Mouse (Mus musculus): ENCODE measurements at regions not wholly inside any gene's neighbourhood (a gene's known extent, or its start where the extent isn't known, plus 50 kb on each side); places are given as distances from the start of the nearest gene placed in this dataset.
A peak's percentile ranks its signal among the peaks of the same experiment; 100 is the strongest.

DNA sequence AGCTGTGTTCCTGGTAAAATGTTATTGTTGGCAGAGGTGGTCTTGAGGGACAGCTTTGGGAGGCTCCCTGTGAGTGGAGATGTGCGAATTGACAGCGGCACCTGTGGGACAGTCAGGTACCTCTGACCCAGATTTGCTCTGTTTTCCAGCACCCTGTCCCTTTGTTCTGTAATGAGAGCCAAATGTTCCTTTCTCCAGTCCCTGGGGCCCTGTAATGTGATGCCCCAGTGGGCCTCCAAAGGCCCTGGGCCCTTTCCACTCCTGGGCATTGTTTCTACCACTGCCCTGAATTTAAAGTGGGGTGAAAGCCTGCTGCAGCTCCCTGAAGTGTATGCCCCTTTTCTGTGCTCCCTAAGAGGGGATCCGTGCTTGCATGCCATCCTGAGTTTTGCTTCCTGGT, 198.6 kb upstream of the Eya4 start:
- no peaks in the 10 kb centered on the region for H3K27me3 ChIP-seq (replicated peaks)
- whole genome bisulfite sequencing = 31% methylated on average over 3 of the region's 3 CpGs
- H3K36me3 ChIP-seq = no peaks in the 10 kb centered on the region
- peaks cover 14% of the 10 kb centered on the region; the same call in 1 of the 2 replicates for H3K4me1 ChIP-seq (replicated peaks)
- H3K4me2 ChIP-seq = no peak overlapping the region
- H3K27ac ChIP-seq (ENCODE audit: poor library complexity, severe bottlenecking) = no peak overlapping the region
- ATAC-seq (ENCODE audit: insufficient number of reproducible peaks, low FRiP score) = no peak
- no peak overlapping the region for H3K4me3 ChIP-seq
- H3K9me3 ChIP-seq (replicated peaks) = no peaks in the 10 kb centered on the region
- H3K9ac ChIP-seq = no peak overlapping the region

DNA sequence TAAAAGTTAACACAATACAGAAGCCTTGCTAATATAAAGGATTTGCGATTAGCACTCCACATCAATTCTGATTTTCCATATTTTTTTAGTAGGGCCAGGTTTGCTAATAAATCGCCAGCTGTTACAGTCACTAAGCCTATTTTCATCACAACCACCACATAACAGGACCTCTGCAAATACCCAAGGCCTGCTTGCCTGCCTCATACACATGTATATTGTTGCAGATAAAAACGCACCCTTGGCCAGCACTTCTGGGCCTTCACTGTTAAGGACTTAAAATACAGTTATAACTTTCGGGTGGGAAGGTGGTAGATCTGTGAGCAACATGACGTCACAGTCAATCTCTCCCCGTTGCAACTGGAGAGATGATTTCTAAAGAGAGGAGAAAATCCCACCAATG, 197.7 kb upstream of the Eya4 start:
- no peak overlapping the region for H3K9ac ChIP-seq
- no peak for ATAC-seq (ENCODE audit: insufficient number of reproducible peaks, low FRiP score)
- H3K4me2 ChIP-seq = no peak overlapping the region
- no peak overlapping the region for H3K27ac ChIP-seq (ENCODE audit: poor library complexity, severe bottlenecking)
- H3K9me3 ChIP-seq (replicated peaks) = no peaks in the 10 kb centered on the region
- H3K27me3 ChIP-seq (replicated peaks) = no peaks in the 10 kb centered on the region
- no peaks in the 10 kb centered on the region for H3K36me3 ChIP-seq
- peaks cover 14% of the 10 kb centered on the region; the same call in 1 of the 2 replicates for H3K4me1 ChIP-seq (replicated peaks)
- 73% methylated on average over 6 of the region's 6 CpGs for WGBS
- H3K4me3 ChIP-seq = no peak overlapping the region

- no peaks in the 10 kb centered on the region for H3K27me3 ChIP-seq (replicated peaks)
- no peaks in the 10 kb centered on the region for H3K4me1 ChIP-seq (replicated peaks)
- H3K9me3 ChIP-seq (replicated peaks) = no peaks in the 10 kb centered on the region
- H3K4me2 ChIP-seq = peak overlapping the region; percentile 22; the same call in 1 of the 2 replicates
- H3K4me3 ChIP-seq = no peak overlapping the region
- no peak overlapping the region for H3K27ac ChIP-seq (ENCODE audit: poor library complexity, severe bottlenecking)
- 63% methylated on average over 11 of the region's 11 CpGs for WGBS
- ATAC-seq (ENCODE audit: insufficient number of reproducible peaks, low FRiP score) = no peak
- no peaks in the 10 kb centered on the region for H3K36me3 ChIP-seq
- H3K9ac ChIP-seq = no peak overlapping the region
Observed at GRCm38 (mm10) chr10:23542712-23543111, 192.1 kb upstream of the Eya4 start.

- no peak overlapping the region for H3K9ac ChIP-seq
- no peaks in the 10 kb centered on the region for H3K9me3 ChIP-seq (replicated peaks)
- no peak overlapping the region for H3K4me3 ChIP-seq
- WGBS = 47% methylated on average over 5 of the region's 5 CpGs
- no peak overlapping the region for H3K27ac ChIP-seq (ENCODE audit: poor library complexity, severe bottlenecking)
- no peaks in the 10 kb centered on the region for H3K36me3 ChIP-seq
- H3K4me1 ChIP-seq (replicated peaks) = no peaks in the 10 kb centered on the region
- ATAC-seq (ENCODE audit: insufficient number of reproducible peaks, low FRiP score) = no peak
- H3K4me2 ChIP-seq = no peak overlapping the region
- H3K27me3 ChIP-seq (replicated peaks) = no peaks in the 10 kb centered on the region
Observed at GRCm38 (mm10) chr10:23541914-23542313, 191.3 kb upstream of the Eya4 start.

DNA sequence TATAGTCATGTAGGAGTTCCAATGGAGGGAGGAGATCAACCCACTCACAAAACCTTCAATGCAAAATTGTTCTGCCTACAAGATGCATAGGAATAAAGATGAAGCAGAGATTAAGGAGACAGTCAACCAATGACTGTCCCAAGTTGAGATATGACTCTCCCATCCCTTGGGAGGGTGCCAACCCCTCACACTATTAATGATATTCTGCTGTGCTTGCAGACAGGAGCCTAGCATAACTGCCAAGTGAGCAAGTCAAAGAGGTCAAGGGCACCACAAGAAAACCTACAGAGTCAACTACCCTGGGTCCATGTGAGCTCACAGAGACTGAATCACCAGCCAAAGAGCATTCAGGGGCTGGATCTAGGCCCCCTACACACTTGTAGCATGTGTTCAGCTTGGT, 184.1 kb upstream of the Eya4 start:
- H3K27me3 ChIP-seq (replicated peaks) = no peaks in the 10 kb centered on the region
- no peaks in the 10 kb centered on the region for H3K4me1 ChIP-seq (replicated peaks)
- H3K36me3 ChIP-seq = no peaks in the 10 kb centered on the region
- H3K4me2 ChIP-seq = no peak overlapping the region
- no peak overlapping the region for H3K27ac ChIP-seq (ENCODE audit: poor library complexity, severe bottlenecking)
- H3K4me3 ChIP-seq = no peak overlapping the region
- ATAC-seq (ENCODE audit: insufficient number of reproducible peaks, low FRiP score) = no peak
- H3K9me3 ChIP-seq (replicated peaks) = no peaks in the 10 kb centered on the region
- H3K9ac ChIP-seq = no peak overlapping the region

GRCm38 (mm10) chr10:23531964-23532758, 181.6 kb upstream of the Eya4 start:
- H3K4me2 ChIP-seq = no peak overlapping the region

DNA sequence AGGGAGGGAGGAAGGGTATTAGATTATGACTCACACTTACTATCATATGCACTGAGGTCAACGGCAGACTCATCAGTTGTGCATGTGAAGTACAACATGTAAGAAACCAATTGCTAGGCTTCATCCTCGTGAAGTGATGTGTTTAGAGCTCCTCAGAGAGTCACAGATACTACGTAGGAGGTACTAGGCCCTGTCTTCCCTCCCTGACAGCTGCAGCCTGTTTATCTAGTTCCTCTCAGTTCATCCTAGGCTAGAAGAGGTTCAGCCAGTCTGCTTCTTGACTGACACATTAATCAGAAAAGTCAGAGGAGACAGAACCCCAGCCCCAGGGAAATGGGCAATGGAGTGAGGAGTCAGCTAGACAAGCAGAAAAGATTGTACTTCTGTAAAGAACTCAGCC, 180.1 kb upstream of the Eya4 start:
- no peaks in the 10 kb centered on the region for H3K27me3 ChIP-seq (replicated peaks)
- no peaks in the 10 kb centered on the region for H3K36me3 ChIP-seq
- H3K4me3 ChIP-seq = no peak overlapping the region
- no peak overlapping the region for H3K27ac ChIP-seq (ENCODE audit: poor library complexity, severe bottlenecking)
- 69% methylated on average over 3 of the region's 3 CpGs for WGBS
- no peak overlapping the region for H3K9ac ChIP-seq
- no peak overlapping the region for H3K4me2 ChIP-seq
- ATAC-seq (ENCODE audit: insufficient number of reproducible peaks, low FRiP score) = no peak
- no peaks in the 10 kb centered on the region for H3K4me1 ChIP-seq (replicated peaks)
- H3K9me3 ChIP-seq (replicated peaks) = no peaks in the 10 kb centered on the region

More at GRCm38 (mm10) chr10:23531964-23532758, 181.6 kb upstream of the Eya4 start:
- Histone ChIP-seq H3K9ac (no peak overlapping the region), H3K27me3 (replicated peaks) (no peaks in the 10 kb centered on the region), H3K4me1 (replicated peaks) (no peaks in the 10 kb centered on the region), H3K4me3 (no peak overlapping the region), H3K36me3 (no peaks in the 10 kb centered on the region), H3K9me3 (replicated peaks) (no peaks in the 10 kb centered on the region), H3K27ac (ENCODE audit: poor library complexity, severe bottlenecking) (no peak overlapping the region)
- no peak for ATAC-seq (ENCODE audit: insufficient number of reproducible peaks, low FRiP score)
- 82% methylated on average over 17 of the region's 17 CpGs for WGBS

DNA sequence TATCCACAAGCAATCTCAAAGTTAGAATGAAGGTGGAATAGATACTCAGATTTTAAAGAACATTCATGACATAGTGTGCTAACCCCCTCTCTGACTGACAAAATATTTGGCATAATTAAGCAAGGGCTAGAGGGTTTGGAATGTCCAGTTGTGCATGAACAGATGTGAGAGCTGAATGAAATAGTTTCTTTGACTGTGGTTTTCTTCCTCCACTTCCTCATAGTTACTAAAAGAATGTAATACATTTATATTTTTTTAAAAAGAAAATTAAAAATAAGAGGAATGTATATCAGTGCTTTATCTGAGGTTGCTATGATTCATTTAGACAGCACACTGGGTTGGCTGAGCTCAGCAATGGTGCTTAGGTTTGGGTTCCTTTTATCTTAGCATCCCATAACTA, 176.2 kb upstream of the Eya4 start:
- ATAC-seq (ENCODE audit: insufficient number of reproducible peaks, low FRiP score) = no peak

DNA sequence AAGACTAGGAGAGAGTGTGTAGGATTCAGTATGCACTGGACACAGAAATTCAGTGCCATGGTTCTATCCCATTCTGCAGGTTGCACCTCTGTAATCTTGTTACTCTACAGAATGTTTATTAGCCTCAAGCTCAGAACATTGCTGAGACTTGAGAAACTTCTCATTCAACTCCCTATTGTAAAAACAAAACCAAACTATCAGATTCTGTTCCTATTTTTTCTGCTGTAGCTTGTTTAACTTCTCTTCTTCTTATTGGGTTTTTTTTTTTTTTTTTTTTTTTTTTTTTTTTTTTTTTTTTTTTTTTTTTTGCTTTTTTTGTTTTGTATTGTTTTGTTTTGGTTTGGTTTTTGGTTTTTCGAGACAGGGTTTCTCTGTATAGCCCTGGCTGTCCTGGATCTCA, 172.1 kb upstream of the Eya4 start:
- Histone ChIP-seq H3K4me1 (replicated peaks) (no peaks in the 10 kb centered on the region), H3K27ac (ENCODE audit: poor library complexity, severe bottlenecking) (no peak overlapping the region), H3K4me3 (no peak overlapping the region), H3K36me3 (no peaks in the 10 kb centered on the region), H3K27me3 (replicated peaks) (no peaks in the 10 kb centered on the region), H3K9ac (no peak overlapping the region), H3K9me3 (replicated peaks) (no peaks in the 10 kb centered on the region), H3K4me2 (no peak overlapping the region)
- 42% methylated on average over 1 of the region's 1 CpGs for WGBS
- ATAC-seq (ENCODE audit: insufficient number of reproducible peaks, low FRiP score) = no peak

More for the DNA sequence above, 176.2 kb upstream of the Eya4 start:
- Histone ChIP-seq H3K27me3 (replicated peaks) (no peaks in the 10 kb centered on the region), H3K4me3 (no peak overlapping the region), H3K9me3 (replicated peaks) (no peaks in the 10 kb centered on the region), H3K9ac (no peak overlapping the region), H3K4me1 (replicated peaks) (no peaks in the 10 kb centered on the region), H3K27ac (ENCODE audit: poor library complexity, severe bottlenecking) (no peak overlapping the region), H3K36me3 (no peaks in the 10 kb centered on the region), H3K4me2 (no peak overlapping the region)

DNA sequence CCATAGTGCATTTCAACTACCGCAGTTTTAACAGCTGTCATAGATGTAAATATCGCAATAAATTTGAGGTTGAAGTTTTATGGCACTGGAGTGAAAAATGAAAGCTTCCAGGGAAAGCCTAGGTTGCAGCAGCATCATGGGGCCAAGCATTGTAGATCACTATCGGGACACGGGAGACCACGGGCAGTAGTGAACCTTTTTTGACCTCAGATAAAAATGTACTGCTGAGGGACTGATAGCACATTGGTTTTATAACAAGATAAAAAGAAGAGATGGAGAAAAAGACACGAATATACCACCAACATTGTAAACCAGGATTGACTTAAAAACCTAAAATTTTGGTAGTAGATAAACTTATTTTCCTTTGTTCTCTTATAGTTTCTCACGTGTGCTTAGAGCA, 143.1 kb upstream of the Eya4 start:
- ATAC-seq (ENCODE audit: insufficient number of reproducible peaks, low FRiP score) = no peak
- H3K9ac ChIP-seq = no peak overlapping the region
- 73% methylated on average over 7 of the region's 7 CpGs for WGBS
- no peaks in the 10 kb centered on the region for H3K9me3 ChIP-seq (replicated peaks)
- no peak overlapping the region for H3K4me2 ChIP-seq
- H3K27ac ChIP-seq (ENCODE audit: poor library complexity, severe bottlenecking) = no peak overlapping the region
- H3K4me1 ChIP-seq (replicated peaks) = peaks cover 5% of the 10 kb centered on the region; the same call in 1 of the 2 replicates
- H3K27me3 ChIP-seq (replicated peaks) = no peaks in the 10 kb centered on the region
- H3K4me3 ChIP-seq = no peak overlapping the region
- no peaks in the 10 kb centered on the region for H3K36me3 ChIP-seq

DNA sequence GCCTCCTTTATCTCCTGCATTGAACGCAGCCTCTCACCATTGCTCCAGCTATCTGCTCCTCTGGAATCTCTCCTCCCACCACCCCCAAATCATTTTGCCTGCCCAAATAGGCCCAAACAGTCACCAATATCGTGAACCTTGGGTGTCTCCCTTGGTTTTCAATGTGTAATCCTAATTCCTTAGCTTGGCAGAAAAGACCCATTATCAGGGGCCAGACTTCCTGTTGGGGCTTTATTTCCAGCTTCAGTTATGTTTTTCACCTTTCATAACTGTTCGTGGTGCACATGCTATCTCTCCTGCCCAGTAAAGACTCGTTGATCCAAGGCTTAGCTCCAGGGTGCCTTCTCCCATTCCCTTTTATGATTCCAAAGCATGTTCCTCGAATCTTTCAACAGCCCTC, 142.4 kb upstream of the Eya4 start:
- Histone ChIP-seq H3K27ac (ENCODE audit: poor library complexity, severe bottlenecking) (no peak overlapping the region), H3K9me3 (replicated peaks) (no peaks in the 10 kb centered on the region), H3K4me1 (replicated peaks) (peaks cover 5% of the 10 kb centered on the region; the same call in 1 of the 2 replicates), H3K27me3 (replicated peaks) (no peaks in the 10 kb centered on the region), H3K4me3 (no peak overlapping the region), H3K4me2 (no peak overlapping the region), H3K36me3 (no peaks in the 10 kb centered on the region), H3K9ac (no peak overlapping the region)
- WGBS = 35% methylated on average over 5 of the region's 5 CpGs
- no peak for ATAC-seq (ENCODE audit: insufficient number of reproducible peaks, low FRiP score)

- WGBS = 66% methylated on average over 3 of the region's 3 CpGs
- Histone ChIP-seq H3K4me2 (no peak overlapping the region), H3K9me3 (replicated peaks) (no peaks in the 10 kb centered on the region), H3K4me1 (replicated peaks) (peaks cover 5% of the 10 kb centered on the region; the same call in 1 of the 2 replicates), H3K36me3 (no peaks in the 10 kb centered on the region), H3K27ac (ENCODE audit: poor library complexity, severe bottlenecking) (no peak overlapping the region), H3K27me3 (replicated peaks) (no peaks in the 10 kb centered on the region), H3K4me3 (no peak overlapping the region), H3K9ac (no peak overlapping the region)
- ATAC-seq (ENCODE audit: insufficient number of reproducible peaks, low FRiP score) = no peak
Observed at GRCm38 (mm10) chr10:23488996-23489395, 138.4 kb upstream of the Eya4 start.
